18 mouse cellular contexts compared by ENCODE assay signal in the genomic region with DNA sequence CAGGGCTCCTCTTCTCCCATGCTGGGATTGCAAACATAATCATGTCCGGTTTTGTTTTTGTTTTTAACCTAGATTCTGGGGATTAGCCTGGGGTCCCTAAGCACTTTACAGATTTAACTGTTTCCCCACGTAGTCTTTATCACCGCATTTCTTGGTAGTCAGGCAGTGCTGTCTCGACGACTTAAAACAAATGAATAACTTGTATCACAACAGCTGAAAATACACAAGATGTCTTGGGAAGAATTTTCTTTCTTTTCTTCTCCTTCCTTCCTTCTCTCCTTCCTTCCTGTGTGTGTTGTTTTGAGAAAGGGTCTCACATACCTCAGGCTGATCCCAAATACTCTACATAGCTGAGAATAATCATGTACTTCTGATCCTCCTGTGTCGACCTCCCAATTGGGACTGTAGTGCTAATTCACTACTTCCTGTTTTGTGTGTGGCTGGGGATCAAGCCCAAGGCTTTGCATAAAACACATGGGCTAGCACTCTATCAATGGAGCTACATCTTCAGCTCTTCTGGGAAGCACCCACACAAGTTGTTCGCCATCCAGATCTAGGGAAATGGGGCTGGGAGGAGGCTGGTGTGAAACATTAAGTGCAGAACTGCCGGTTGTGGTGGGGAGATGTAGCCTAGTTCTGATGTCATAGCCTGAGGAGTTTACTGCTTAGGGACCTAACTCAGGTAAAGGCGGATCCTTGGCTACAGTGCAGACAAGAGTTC.
"Had no signal": no experiment of that assay in that cellular context is flagged by ENCODE, and none has a peak within 500 bp of the region (broad histone marks: within the 10 kb centered on the region; RNA-seq: fewer than 3 reads in every experiment).

No protein-coding gene starts in this region.

- ATAC-seq: intestine, postnatal 0 days; liver, postnatal 0 days; midbrain, embryonic 16.5 days had no signal

- H3K27me3 ChIP-seq: limb, embryonic 15.5 days; liver, embryonic 13.5 days; lung, embryonic 15.5 days; midbrain, embryonic 12.5 days; neural tube, embryonic 13.5 days; stomach, embryonic 15.5 days had no signal

- H3K27ac ChIP-seq: left cerebral cortex, adult 2 months; limb, embryonic 15.5 days; liver, embryonic 13.5 days; lung, embryonic 15.5 days; midbrain, embryonic 12.5 days; neural tube, embryonic 13.5 days had no signal

- H3K9ac ChIP-seq: limb, embryonic 15.5 days; liver, embryonic 13.5 days; liver, postnatal 0 days; lung, embryonic 15.5 days; midbrain, embryonic 12.5 days; neural tube, embryonic 13.5 days; stomach, embryonic 15.5 days had no signal

- H3K4me1 ChIP-seq: limb, embryonic 15.5 days; midbrain, embryonic 12.5 days; neural tube, embryonic 13.5 days; stomach, embryonic 15.5 days had no signal

- H3K4me2 ChIP-seq: limb, embryonic 15.5 days; liver, embryonic 13.5 days; lung, embryonic 15.5 days; midbrain, embryonic 12.5 days; neural tube, embryonic 13.5 days; stomach, embryonic 15.5 days had no signal

- H3K9me3 ChIP-seq: limb, embryonic 15.5 days; liver, embryonic 13.5 days; lung, embryonic 15.5 days; midbrain, embryonic 12.5 days; neural tube, embryonic 13.5 days; stomach, embryonic 15.5 days had no signal

- H3K4me3 ChIP-seq: left cerebral cortex, adult 2 months; limb, embryonic 15.5 days; liver, embryonic 13.5 days; lung, embryonic 15.5 days; midbrain, embryonic 12.5 days; neural tube, embryonic 13.5 days; stomach, embryonic 15.5 days had no signal

- H3K36me3 ChIP-seq: limb, embryonic 15.5 days; liver, embryonic 13.5 days; lung, embryonic 15.5 days; midbrain, embryonic 12.5 days; neural tube, embryonic 13.5 days; stomach, embryonic 15.5 days had no signal

- DNase-seq: kidney, adult 8-10 months; kidney, postnatal 25 days; liver, embryonic 13.5 days; liver, postnatal 0 days; lung, postnatal 36 days; retina, postnatal 1 day; right cerebral cortex, postnatal 4 days; spleen, adult 18-20 months; thymus, adult 18-20 months; thymus, postnatal 14 days had no signal
